Mouse (Mus musculus): ENCODE data around the gene Paqr4. TPM values are rescaled to one million over a fixed set of nuclear protein-coding genes. Genes with fewer than 3 reads are reported as not detected.

Paqr4 gene
- 2.7 and 3.4 TPM in 2 replicates for polyA plus RNA-seq (2012; rRNA removed)

GRCm38 (mm10) chr17:23740598-23741021 is at the start of gene Paqr4:
Paqr4 (minus strand) TSS chr17:23740867.

GRCm38 (mm10) chr17:23785561-23786471 is 45.1 kb upstream of the Paqr4 start, which contains the start of gene Flywch2:
Flywch2 (minus strand) TSS chr17:23786081.

GRCm38 (mm10) chr17:23771284-23772218 is 30.9 kb upstream of the Paqr4 start, which contains the start of gene Flywch1:
Flywch1 (minus strand) TSS chr17:23771602.

GRCm38 (mm10) chr17:23745301-23746251 is 4.9 kb upstream of the Paqr4 start, which contains the start of gene Kremen2:
Kremen2 (minus strand) TSS chr17:23745833.

GRCm38 (mm10) chr17:23725999-23726757 is 14.5 kb downstream of the Paqr4 start, which contains the start of gene Pkmyt1:
Pkmyt1 (plus strand) TSS chr17:23726336.

GRCm38 (mm10) chr17:23722376-23723125 is 18.1 kb downstream of the Paqr4 start, which contains the start of gene 1520401A03Rik:
1520401A03Rik (minus strand) TSS chr17:23722783.

Other genes with a start within 250 kb of the Paqr4 start
- 3.4 and 3.7 TPM in 2 replicates for gene Zfp213, start 176.6 kb downstream of the Paqr4 start, polyA plus RNA-seq (2012; rRNA removed)
- gene Zfp13, start 141.4 kb downstream of the Paqr4 start, polyA plus RNA-seq (2012; rRNA removed): 2.8 and 3.6 TPM in 2 replicates
- gene Zscan10, start 140.0 kb downstream of the Paqr4 start, polyA plus RNA-seq (2012; rRNA removed): 0.02 TPM in 1 of 2 replicates, not detected in the other
- gene Mmp25, start 95.6 kb downstream of the Paqr4 start, polyA plus RNA-seq (2012; rRNA removed): 1.1 and 1.3 TPM in 2 replicates
- gene Bicdl2, start 80.4 kb downstream of the Paqr4 start, polyA plus RNA-seq (2012; rRNA removed): 0.07 and 0.11 TPM in 2 replicates
- 15.2 and 19.3 TPM in 2 replicates for gene Hcfc1r1, start 67.3 kb downstream of the Paqr4 start, polyA plus RNA-seq (2012; rRNA removed)
- gene Thoc6, start 67.0 kb downstream of the Paqr4 start, polyA plus RNA-seq (2012; rRNA removed): 12.8 and 12.9 TPM in 2 replicates
- 4.9 TPM in 2 replicates for gene Tnfrsf12a, start 63.4 kb downstream of the Paqr4 start, polyA plus RNA-seq (2012; rRNA removed)
- 2.8 and 3.0 TPM in 2 replicates for gene Cldn6, start 61.6 kb downstream of the Paqr4 start, polyA plus RNA-seq (2012; rRNA removed)
- gene Cldn9, start 56.8 kb downstream of the Paqr4 start, polyA plus RNA-seq (2012; rRNA removed): 0.05 TPM in 2 replicates
- 0.02 and 0.05 TPM in 2 replicates for gene 1520401A03Rik, start 18.1 kb downstream of the Paqr4 start, polyA plus RNA-seq (2012; rRNA removed)
- gene Pkmyt1, start 14.5 kb downstream of the Paqr4 start, polyA plus RNA-seq (2012; rRNA removed): 15.3 and 19.6 TPM in 2 replicates
- not detected in 2 replicates for gene Kremen2, start 5.0 kb upstream of the Paqr4 start, polyA plus RNA-seq (2012; rRNA removed)
- gene Flywch1, start 30.7 kb upstream of the Paqr4 start, polyA plus RNA-seq (2012; rRNA removed): 5.5 and 5.8 TPM in 2 replicates
- gene Flywch2, start 45.2 kb upstream of the Paqr4 start, polyA plus RNA-seq (2012; rRNA removed): 1.1 and 1.3 TPM in 2 replicates
- 98.2 and 129 TPM in 2 replicates for gene Srrm2, start 49.7 kb upstream of the Paqr4 start, polyA plus RNA-seq (2012; rRNA removed)
- 283 and 284 TPM in 2 replicates for gene Elob, start 88.3 kb upstream of the Paqr4 start, polyA plus RNA-seq (2012; rRNA removed)
- gene Prss33, start 95.2 kb upstream of the Paqr4 start, polyA plus RNA-seq (2012; rRNA removed): not detected in 2 replicates
- gene Prss32, start 103.0 kb upstream of the Paqr4 start, polyA plus RNA-seq (2012; rRNA removed): not detected in 2 replicates
- gene Prss41, start 103.3 kb upstream of the Paqr4 start, polyA plus RNA-seq (2012; rRNA removed): 0.14 and 0.19 TPM in 2 replicates
- not detected in 2 replicates for gene Prss21, start 127.2 kb upstream of the Paqr4 start, polyA plus RNA-seq (2012; rRNA removed)
- not detected in 2 replicates for gene Dcpp1, start 140.0 kb upstream of the Paqr4 start, polyA plus RNA-seq (2012; rRNA removed)
- not detected in 2 replicates for gene Dcpp2, start 140.0 kb upstream of the Paqr4 start, polyA plus RNA-seq (2012; rRNA removed)
- gene Dcpp3, start 176.6 kb upstream of the Paqr4 start, polyA plus RNA-seq (2012; rRNA removed): not detected in 2 replicates
- not detected in 2 replicates for gene Sbp, start 200.8 kb upstream of the Paqr4 start, polyA plus RNA-seq (2012; rRNA removed)
- gene Sbpl, start 214.4 kb upstream of the Paqr4 start, polyA plus RNA-seq (2012; rRNA removed): not detected in 2 replicates
- 0.14 and 0.16 TPM in 2 replicates for gene Prss30, start 239.7 kb upstream of the Paqr4 start, polyA plus RNA-seq (2012; rRNA removed)

Measured in liver, embryonic 18 days (tissue).